Mouse (Mus musculus) liver, postnatal 0 days (tissue): ENCODE data around the gene Mgat2.

ENCODE experiments used
- CTCF ChIP-seq: sonication (generic); IDR thresholded peaks from 2 replicates; pipeline ENCODE4 v1.5.1; 2016; ENCODE audit warnings: antibody characterized with exemption, low read depth
- EP300 ChIP-seq: IDR thresholded peaks from 2 replicates; pipeline ENCODE4 v1.6.1; 2016; ENCODE audit warnings: antibody characterized with exemption, low read depth, mild to moderate bottlenecking

DNA sequence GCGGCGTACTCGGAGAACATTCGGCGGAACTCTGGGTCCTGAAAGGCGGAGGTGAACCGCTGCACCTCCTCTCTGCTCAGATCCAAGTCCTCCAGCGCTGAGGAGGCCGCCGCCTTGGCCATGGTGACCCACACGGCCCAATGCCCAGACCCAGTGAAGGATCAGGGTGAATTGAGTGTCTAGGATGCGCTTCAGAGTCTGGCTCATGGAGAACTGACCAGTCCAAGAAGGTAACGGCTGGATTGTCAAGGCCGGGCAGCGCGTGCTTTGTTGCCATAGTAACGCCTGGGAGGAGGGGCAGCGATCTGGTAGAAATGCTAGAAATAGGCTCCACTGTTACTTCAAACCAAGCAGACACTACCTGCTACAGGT lies 14.2 kb downstream of the Mgat2 start, which contains the start of gene Dnaaf2:
- no peak for TF ChIP-seq CTCF
- no peak for TF ChIP-seq EP300
